Mouse (Mus musculus) lung, embryonic 14.5 days (tissue): ENCODE data around the gene Dennd6a. TPM values are rescaled to one million over a fixed set of nuclear protein-coding genes. Genes with fewer than 3 reads are reported as not detected.

Source experiments
- ATAC-seq: fragments of 200-750 bp; cut with Nextera tagmentation; 2 replicates; pipeline ENCODE4 v1.8.0; 2017; ENCODE audit warnings: mild to moderate bottlenecking, moderate TSS enrichment, moderate library complexity; ENCODE audit not compliant: insufficient read depth
- DNase-seq: peaks from one replicate; pipeline ENCODE4 v3.0.0-alpha.2; 2015
- H3K27ac ChIP-seq: fragments of 300-500 bp; sonication (generic); 2 replicates; pipeline ENCODE4 v1.5.1; 2014; ENCODE audit warnings: low read depth, mild to moderate bottlenecking, moderate library complexity
- H3K27me3 ChIP-seq: fragments of 300-500 bp; sonication (generic); 2 replicates; pipeline ENCODE4 v1.6.1; 2014; ENCODE audit warnings: low read length, control low read depth; ENCODE audit not compliant: insufficient read depth
- H3K36me3 ChIP-seq: fragments of 300-500 bp; sonication (generic); 2 replicates; pipeline ENCODE4 v1.6.1; 2014; ENCODE audit warnings: control low read depth; ENCODE audit not compliant: insufficient read depth
- H3K4me1 ChIP-seq: fragments of 300-500 bp; sonication (generic); 2 replicates; pipeline ENCODE4 v1.6.1; 2014; ENCODE audit warnings: antibody characterized with exemption, control low read depth; ENCODE audit not compliant: insufficient read depth
- H3K4me2 ChIP-seq: fragments of 300-500 bp; sonication (generic); 2 replicates; pipeline ENCODE4 v1.6.1; 2014; ENCODE audit warnings: mild to moderate bottlenecking
- H3K4me3 ChIP-seq: fragments of 300-500 bp; sonication (generic); 2 replicates; pipeline ENCODE4 v1.5.1; 2014; ENCODE audit warnings: low read depth, low read length
- H3K9ac ChIP-seq: fragments of 300-500 bp; sonication (generic); 2 replicates; pipeline ENCODE4 v1.6.1; 2014
- H3K9me3 ChIP-seq: fragments of 300-500 bp; sonication (generic); 2 replicates; pipeline ENCODE4 v1.6.1; 2016; ENCODE audit warnings: low read depth, low read length, control low read depth
- CTCF ChIP-seq: IDR thresholded peaks from 2 replicates; pipeline ENCODE4 v1.5.1; 2016; ENCODE audit warnings: antibody characterized with exemption, low read depth
- WGBS: fragments of 180-500 bp; shearing (Covaris S2); extraction: QIAGEN DNeasy Blood & Tissue Kit; methylation state at CpG from one replicate; pipeline ENCODE4 v1.1.7; 2014; 5-methylcytosine and 5-hydroxymethylcytosine counted together
- polyA plus RNA-seq: library from polyadenylated mRNA; unstranded; fragments of >200 nt; fragmentation: Nextera tagmentation; extraction: Ambion mirVana; gene quantifications from 2 replicates; pipeline ENCODE4 v1.2.1, GENCODE M21; 2014

Dennd6a gene
- polyA plus RNA-seq, 1 experiment from 2014 or later = 39.1 TPM

DNA sequence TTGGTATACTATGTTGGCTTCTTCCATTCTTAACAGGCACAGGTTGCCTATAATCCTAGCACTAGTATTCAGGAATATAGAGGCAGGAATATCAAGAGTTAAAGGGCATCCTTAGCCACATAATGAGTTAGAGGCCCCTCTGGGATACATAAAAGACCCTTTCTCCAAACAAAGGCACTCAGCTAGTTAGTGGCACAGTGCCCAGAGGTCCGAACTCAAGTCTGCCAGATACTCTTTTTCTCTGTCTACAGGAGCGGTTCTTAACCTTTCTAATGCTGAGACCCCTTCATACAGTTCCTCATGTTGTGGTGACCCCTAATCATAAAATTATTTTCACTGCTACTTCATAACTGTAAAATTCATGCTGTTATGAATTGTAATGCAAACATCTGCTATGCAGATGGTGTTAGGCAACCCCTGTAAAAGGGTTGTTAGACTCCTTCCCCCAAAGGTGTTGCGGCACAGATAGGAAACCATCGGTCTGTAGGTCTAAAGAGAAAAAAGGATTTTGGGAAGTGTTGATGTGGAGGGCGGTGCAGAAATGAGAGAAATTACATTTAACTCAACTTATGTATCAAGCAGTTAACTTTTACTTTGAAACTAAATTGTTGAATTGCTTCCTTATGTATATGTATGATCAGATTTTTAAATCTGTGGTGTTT lies 72.5 kb downstream of the Dennd6a start:
- H3K27ac ChIP-seq = no peak overlapping the region
- 47% methylated on average over 5 of the region's 5 CpGs for WGBS
- H3K27me3 ChIP-seq = no peaks in the 10 kb centered on the region
- peak; percentile 67 for DNase-seq
- no peaks in the 10 kb centered on the region; the same call in 1 of the 2 replicates for H3K4me1 ChIP-seq
- H3K36me3 ChIP-seq = peaks cover 31% of the 10 kb centered on the region
- H3K9me3 ChIP-seq = no peaks in the 10 kb centered on the region
- H3K9ac ChIP-seq = no peak overlapping the region
- no peak overlapping the region for H3K4me3 ChIP-seq
- ATAC-seq = no peak
- peak overlapping the region; percentile 16; the same call in 1 of the 2 replicates for H3K4me2 ChIP-seq
- TF ChIP-seq CTCF = no peak

DNA sequence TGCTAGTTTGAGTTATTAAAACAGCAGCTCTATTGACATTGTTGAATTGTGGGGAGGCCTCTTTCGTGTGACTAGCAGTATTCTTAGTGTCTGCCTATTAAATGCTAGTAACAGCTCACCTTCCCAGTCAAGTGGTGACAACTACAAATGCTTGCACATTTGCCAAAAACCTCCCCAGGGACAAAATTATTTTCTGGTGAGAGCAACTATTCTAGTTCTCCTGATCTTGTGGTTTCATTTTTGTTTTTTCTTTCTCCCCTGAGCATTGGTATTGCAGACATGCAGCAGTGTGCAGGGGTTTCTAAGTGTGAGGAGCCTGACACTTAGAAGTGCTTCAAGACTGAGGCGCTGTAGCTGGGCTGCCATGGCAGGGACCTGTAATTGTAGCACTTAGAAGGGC lies 74.2 kb downstream of the Dennd6a start:
- H3K4me2 ChIP-seq = no peak overlapping the region
- no peaks in the 10 kb centered on the region for H3K9me3 ChIP-seq
- no peak for ATAC-seq
- WGBS = 74% methylated on average over 2 of the region's 2 CpGs
- no peak for DNase-seq
- no peaks in the 10 kb centered on the region; the same call in 1 of the 2 replicates for H3K4me1 ChIP-seq
- H3K9ac ChIP-seq = no peak overlapping the region
- peaks cover 44% of the 10 kb centered on the region for H3K36me3 ChIP-seq
- no peak overlapping the region for H3K4me3 ChIP-seq
- no peak for TF ChIP-seq CTCF
- no peaks in the 10 kb centered on the region for H3K27me3 ChIP-seq
- no peak overlapping the region for H3K27ac ChIP-seq

DNA sequence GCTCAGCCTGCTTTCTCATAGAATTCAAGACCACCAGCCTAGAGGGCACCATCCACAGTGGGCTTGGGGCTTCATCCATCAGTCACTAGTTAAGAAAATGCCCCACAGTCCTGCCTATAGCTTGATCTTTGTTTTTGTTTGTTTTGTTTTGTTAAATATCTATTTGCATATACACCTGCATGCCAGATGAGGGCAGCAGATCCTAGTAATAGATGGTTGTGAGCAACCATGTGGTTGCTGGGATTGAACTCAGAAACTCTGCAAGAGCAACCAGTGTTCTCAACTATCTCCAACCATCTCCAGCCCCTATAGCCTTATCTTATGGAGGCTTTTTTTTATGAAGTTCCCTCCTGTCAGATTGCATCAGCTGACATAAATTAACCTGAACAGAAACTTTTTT lies 78.2 kb downstream of the Dennd6a start:
- peak; percentile 45 for DNase-seq
- H3K9ac ChIP-seq = no peak overlapping the region
- H3K27ac ChIP-seq = no peak overlapping the region
- ATAC-seq = no peak
- H3K27me3 ChIP-seq = no peaks in the 10 kb centered on the region
- no peaks in the 10 kb centered on the region for H3K4me1 ChIP-seq
- no peaks in the 10 kb centered on the region for H3K9me3 ChIP-seq
- TF ChIP-seq CTCF = no peak; the same call in 1 of the 2 replicates
- no peak overlapping the region for H3K4me2 ChIP-seq
- no peak overlapping the region for H3K4me3 ChIP-seq
- H3K36me3 ChIP-seq = peaks cover 76% of the 10 kb centered on the region

DNA sequence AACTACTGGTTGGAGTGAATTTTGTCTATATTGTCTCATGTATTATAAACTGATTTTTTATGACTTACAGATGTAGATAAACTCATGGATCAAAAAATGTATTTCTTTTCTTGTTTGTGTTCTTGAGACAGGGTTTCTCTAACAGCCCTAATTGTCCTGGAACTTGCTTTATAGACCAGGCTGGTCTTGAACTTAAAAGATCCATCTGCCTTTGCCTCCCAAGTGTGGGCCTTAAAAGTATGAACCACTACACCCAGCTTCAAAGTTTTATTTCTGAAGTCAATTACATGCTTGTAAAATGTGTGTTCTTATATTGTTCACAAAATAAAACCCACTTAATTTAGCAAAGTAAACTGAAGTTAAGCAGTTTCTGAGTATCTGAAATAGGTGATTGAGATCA lies 84.5 kb downstream of the Dennd6a start:
- Histone ChIP-seq H3K9me3 (no peaks in the 10 kb centered on the region), H3K27ac (no peak overlapping the region), H3K27me3 (no peaks in the 10 kb centered on the region), H3K4me3 (no peak overlapping the region), H3K4me1 (no peaks in the 10 kb centered on the region), H3K4me2 (no peak overlapping the region), H3K36me3 (peaks cover 67% of the 10 kb centered on the region), H3K9ac (no peak overlapping the region)
- TF ChIP-seq CTCF = no peak
- ATAC-seq = no peak
- DNase-seq = no peak

DNA sequence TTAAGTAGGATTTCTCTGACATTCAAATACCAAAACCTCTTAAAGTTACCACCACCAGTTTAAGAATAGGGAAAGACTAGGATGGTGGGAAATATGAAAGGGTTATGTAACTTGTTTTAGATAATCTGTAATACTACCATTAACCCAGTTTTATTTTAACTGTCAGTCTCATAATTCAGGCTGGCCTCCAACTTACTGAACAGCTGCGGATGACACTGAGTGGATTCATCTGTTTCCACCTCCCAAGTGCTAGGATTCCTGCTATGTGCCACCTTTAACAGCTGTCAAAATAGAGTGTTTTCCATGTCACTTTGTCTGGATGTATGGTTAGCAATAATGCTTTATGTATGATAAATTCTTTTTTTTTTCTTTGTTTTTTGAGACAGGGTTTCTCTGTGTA lies 86.6 kb downstream of the Dennd6a start:
- Histone ChIP-seq H3K9me3 (no peaks in the 10 kb centered on the region), H3K9ac (no peak overlapping the region), H3K36me3 (peaks cover 65% of the 10 kb centered on the region), H3K4me1 (no peaks in the 10 kb centered on the region), H3K27ac (no peak overlapping the region), H3K4me2 (no peak overlapping the region), H3K27me3 (no peaks in the 10 kb centered on the region), H3K4me3 (no peak overlapping the region)
- DNase-seq (no peak), ATAC-seq (no peak)
- WGBS = 95% methylated on average over 1 of the region's 1 CpGs
- no peak for TF ChIP-seq CTCF

DNA sequence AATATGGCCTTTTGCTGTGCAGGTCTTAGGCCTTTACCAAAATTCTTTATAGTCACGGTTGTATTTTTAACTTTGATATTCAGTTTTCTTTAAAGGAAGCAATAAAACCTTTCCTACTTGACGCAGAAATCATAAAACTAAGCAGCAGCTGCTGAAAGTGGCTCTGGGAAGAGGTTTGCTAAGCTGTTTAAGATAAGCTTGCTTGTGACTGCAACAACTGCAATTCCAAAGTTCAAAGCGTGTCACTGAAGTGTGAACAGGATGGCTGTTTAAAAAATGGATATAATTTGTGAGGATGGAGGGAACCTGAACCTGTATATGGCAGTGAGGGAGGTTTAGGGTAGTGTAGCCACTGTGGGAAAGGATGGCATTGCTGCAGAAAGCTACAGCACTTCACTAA lies 88.4 kb downstream of the Dennd6a start:
- no peak overlapping the region for H3K9ac ChIP-seq
- 77% methylated on average over 3 of the region's 3 CpGs for WGBS
- TF ChIP-seq CTCF = no peak
- no peak overlapping the region for H3K4me2 ChIP-seq
- ATAC-seq (no peak), DNase-seq (no peak)
- H3K36me3 ChIP-seq = peaks cover 62% of the 10 kb centered on the region
- H3K9me3 ChIP-seq = no peaks in the 10 kb centered on the region
- H3K27me3 ChIP-seq = no peaks in the 10 kb centered on the region
- H3K27ac ChIP-seq = no peak overlapping the region
- H3K4me1 ChIP-seq = peaks cover 3% of the 10 kb centered on the region
- H3K4me3 ChIP-seq = no peak overlapping the region

DNA sequence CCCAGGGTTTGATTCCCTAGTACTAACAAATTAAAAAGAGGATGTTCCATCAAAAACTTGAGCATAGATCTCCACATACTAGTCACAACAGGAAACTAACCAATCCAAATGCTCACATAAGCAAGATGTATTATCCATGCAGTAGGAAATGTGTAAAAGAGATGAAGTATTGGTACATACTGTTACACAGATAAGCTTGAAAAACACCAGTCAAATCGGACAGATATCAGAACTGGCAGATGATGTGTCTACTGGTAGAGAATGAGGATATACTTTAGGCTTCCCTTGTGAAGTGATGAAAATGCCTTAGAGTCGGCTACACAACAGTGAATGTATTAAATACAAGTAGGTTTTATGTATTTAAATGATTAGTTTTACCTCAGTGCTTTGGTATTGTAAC lies 88.8 kb downstream of the Dennd6a start:
- Histone ChIP-seq H3K4me3 (no peak overlapping the region), H3K4me2 (no peak overlapping the region), H3K4me1 (peaks cover 4% of the 10 kb centered on the region), H3K9me3 (no peaks in the 10 kb centered on the region), H3K36me3 (peaks cover 57% of the 10 kb centered on the region), H3K27me3 (no peaks in the 10 kb centered on the region), H3K27ac (no peak overlapping the region), H3K9ac (no peak overlapping the region)
- no peak for ATAC-seq
- no peak for TF ChIP-seq CTCF
- DNase-seq = no peak
- 87% methylated on average over 2 of the region's 2 CpGs for WGBS
